Mouse (Mus musculus): Measurements from ENCODE around the gene Idnk. TPM values are rescaled to one million over a fixed set of nuclear protein-coding genes. Genes with fewer than 3 reads are reported as not detected.
A peak's percentile ranks its signal among the peaks of the same experiment; 100 is the strongest.

The Idnk gene
- 60.4 and 60.8 TPM in 2 replicates for polyA plus RNA-seq (2015; fragmentation: Nextera tagmentation; extraction: Ambion mirVana)

- Histone ChIP-seq H3K9ac (peak within 1 kb of the TSS; percentile 84), H3K4me3 (peak within 1 kb of the TSS; percentile 96), H3K27ac (peak within 1 kb of the TSS; percentile 77), H3K4me1 (peaks cover 15% of the 10 kb centered on the region), H3K9me3 (no peaks in the 10 kb centered on the region), H3K36me3 (replicated peaks) (peaks cover 11% of the 10 kb centered on the region; the same call in 1 of the 2 replicates), H3K4me2 (peak within 1 kb of the TSS; percentile 97), H3K27me3 (replicated peaks) (no peaks in the 10 kb centered on the region)
- WGBS: under 1% methylated on average over 30 of the region's 30 CpGs
- peak; percentile 93 for ATAC-seq (replicated peaks)
Measured at GRCm38 (mm10) chr13:58157447-58158098, at the start of gene Idnk. Gene Idnk (plus strand): TSS chr13:58157649.

- Histone ChIP-seq H3K9me3 (no peaks in the 10 kb centered on the region), H3K27ac (no peak overlapping the region), H3K9ac (no peak overlapping the region), H3K36me3 (replicated peaks) (no peaks in the 10 kb centered on the region), H3K4me1 (peaks cover 27% of the 10 kb centered on the region), H3K4me3 (no peak overlapping the region), H3K27me3 (replicated peaks) (no peaks in the 10 kb centered on the region), H3K4me2 (0 out of 2 replicates have a peak overlapping the region, but pooled peaks have one; percentile 85)
- no peak for ATAC-seq (replicated peaks)
- 96% methylated on average over 6 of the region's 6 CpGs for WGBS
Measured at GRCm38 (mm10) chr13:58111306-58111705, 46.1 kb upstream of the Idnk start.

- no peaks in the 10 kb centered on the region for H3K36me3 ChIP-seq (replicated peaks)
- peak overlapping the region; percentile 66 for H3K9ac ChIP-seq
- H3K9me3 ChIP-seq: no peaks in the 10 kb centered on the region
- peak overlapping the region; percentile 53 for H3K4me3 ChIP-seq
- no peaks in the 10 kb centered on the region for H3K27me3 ChIP-seq (replicated peaks)
- no peak for ATAC-seq (replicated peaks)
- 67% methylated on average over 10 of the region's 10 CpGs for WGBS
- peak overlapping the region; percentile 93 for H3K27ac ChIP-seq
- H3K4me1 ChIP-seq: peaks cover 27% of the 10 kb centered on the region
- peak overlapping the region; percentile 85 for H3K4me2 ChIP-seq
Measured at GRCm38 (mm10) chr13:58112191-58112590, 45.3 kb upstream of the Idnk start.

- Histone ChIP-seq H3K4me2 (peak overlapping the region; percentile 85), H3K4me1 (peaks cover 27% of the 10 kb centered on the region), H3K9me3 (no peaks in the 10 kb centered on the region), H3K4me3 (peak overlapping the region; percentile 53), H3K9ac (peak overlapping the region; percentile 66), H3K27me3 (replicated peaks) (no peaks in the 10 kb centered on the region), H3K27ac (peak overlapping the region; percentile 93), H3K36me3 (replicated peaks) (no peaks in the 10 kb centered on the region)
- 15% methylated on average over 11 of the region's 11 CpGs for WGBS
- ATAC-seq (replicated peaks): peak; percentile 1
Measured at GRCm38 (mm10) chr13:58112601-58113041, 44.8 kb upstream of the Idnk start.

GRCm38 (mm10) chr13:58113061-58113900 is 44.2 kb upstream of the Idnk start, which contains the start of gene Klhl3:
Gene Klhl3 (minus strand): TSS chr13:58113592.
- Histone ChIP-seq H3K4me2 (peak within 1 kb of the TSS; percentile 85), H3K27ac (peak within 1 kb of the TSS; percentile 93), H3K4me3 (peak within 1 kb of the TSS; percentile 53), H3K9ac (peak within 1 kb of the TSS; percentile 66), H3K27me3 (replicated peaks) (no peaks in the 10 kb centered on the region), H3K4me1 (peaks cover 27% of the 10 kb centered on the region), H3K36me3 (replicated peaks) (no peaks in the 10 kb centered on the region), H3K9me3 (no peaks in the 10 kb centered on the region)
- peak; percentile 95 for ATAC-seq (replicated peaks)
- under 1% methylated on average over 35 of the region's 35 CpGs for WGBS

- Histone ChIP-seq H3K4me1 (peaks cover 24% of the 10 kb centered on the region), H3K36me3 (replicated peaks) (no peaks in the 10 kb centered on the region), H3K27me3 (replicated peaks) (no peaks in the 10 kb centered on the region), H3K4me3 (no peak overlapping the region), H3K9ac (no peak overlapping the region), H3K9me3 (no peaks in the 10 kb centered on the region), H3K27ac (no peak overlapping the region), H3K4me2 (no peak overlapping the region)
- ATAC-seq (replicated peaks): no peak
- WGBS: 78% methylated on average over 13 of the region's 13 CpGs
Measured at GRCm38 (mm10) chr13:58115227-58115626, 42.2 kb upstream of the Idnk start.

- ATAC-seq (replicated peaks): no peak
- Histone ChIP-seq H3K9ac (no peak overlapping the region), H3K27ac (no peak overlapping the region), H3K4me3 (no peak overlapping the region), H3K36me3 (replicated peaks) (no peaks in the 10 kb centered on the region), H3K9me3 (no peaks in the 10 kb centered on the region), H3K4me1 (peaks cover 19% of the 10 kb centered on the region), H3K27me3 (replicated peaks) (no peaks in the 10 kb centered on the region), H3K4me2 (no peak overlapping the region)
- 93% methylated on average over 2 of the region's 2 CpGs for WGBS
Measured at GRCm38 (mm10) chr13:58116801-58117200, 40.6 kb upstream of the Idnk start.

GRCm38 (mm10) chr13:58117318-58118017 is 40.0 kb upstream of the Idnk start:
- no peaks in the 10 kb centered on the region for H3K27me3 ChIP-seq (replicated peaks)
- WGBS: 69% methylated on average over 8 of the region's 8 CpGs
- H3K27ac ChIP-seq: no peak overlapping the region
- H3K9me3 ChIP-seq: no peaks in the 10 kb centered on the region
- no peak overlapping the region for H3K4me2 ChIP-seq
- H3K36me3 ChIP-seq (replicated peaks): no peaks in the 10 kb centered on the region
- no peak overlapping the region for H3K9ac ChIP-seq
- no peak overlapping the region for H3K4me3 ChIP-seq
- ATAC-seq (replicated peaks): no peak
- H3K4me1 ChIP-seq: peaks cover 12% of the 10 kb centered on the region

GRCm38 (mm10) chr13:58122786-58123297 is 34.6 kb upstream of the Idnk start:
- no peak overlapping the region for H3K27ac ChIP-seq
- no peak for ATAC-seq (replicated peaks)
- WGBS: 64% methylated on average over 10 of the region's 10 CpGs
- no peak overlapping the region for H3K4me3 ChIP-seq
- no peaks in the 10 kb centered on the region for H3K36me3 ChIP-seq (replicated peaks)
- H3K27me3 ChIP-seq (replicated peaks): no peaks in the 10 kb centered on the region
- H3K4me1 ChIP-seq: peaks cover 27% of the 10 kb centered on the region
- H3K4me2 ChIP-seq: no peak overlapping the region
- no peak overlapping the region for H3K9ac ChIP-seq
- H3K9me3 ChIP-seq: no peaks in the 10 kb centered on the region

GRCm38 (mm10) chr13:58123381-58123780 is 34.1 kb upstream of the Idnk start:
- Histone ChIP-seq H3K4me1 (peaks cover 27% of the 10 kb centered on the region), H3K27ac (no peak overlapping the region), H3K4me2 (no peak overlapping the region), H3K36me3 (replicated peaks) (no peaks in the 10 kb centered on the region), H3K4me3 (no peak overlapping the region), H3K9ac (no peak overlapping the region), H3K27me3 (replicated peaks) (no peaks in the 10 kb centered on the region), H3K9me3 (no peaks in the 10 kb centered on the region)
- WGBS: 74% methylated on average over 8 of the region's 8 CpGs
- ATAC-seq (replicated peaks): no peak

GRCm38 (mm10) chr13:58124278-58124677 is 33.2 kb upstream of the Idnk start:
- Histone ChIP-seq H3K9ac (no peak overlapping the region), H3K4me3 (no peak overlapping the region), H3K4me1 (peaks cover 27% of the 10 kb centered on the region), H3K9me3 (no peaks in the 10 kb centered on the region), H3K27ac (no peak overlapping the region), H3K36me3 (replicated peaks) (no peaks in the 10 kb centered on the region), H3K27me3 (replicated peaks) (no peaks in the 10 kb centered on the region), H3K4me2 (no peak overlapping the region)
- 86% methylated on average over 3 of the region's 3 CpGs for WGBS
- ATAC-seq (replicated peaks): no peak

- no peaks in the 10 kb centered on the region for H3K36me3 ChIP-seq (replicated peaks)
- WGBS: 65% methylated on average over 2 of the region's 2 CpGs
- H3K9me3 ChIP-seq: no peaks in the 10 kb centered on the region
- no peak overlapping the region for H3K27ac ChIP-seq
- H3K9ac ChIP-seq: no peak overlapping the region
- H3K4me2 ChIP-seq: peak overlapping the region; percentile 9; the same call in 1 of the 2 replicates
- peaks cover 34% of the 10 kb centered on the region for H3K4me1 ChIP-seq
- ATAC-seq (replicated peaks): no peak
- no peaks in the 10 kb centered on the region for H3K27me3 ChIP-seq (replicated peaks)
- no peak overlapping the region for H3K4me3 ChIP-seq
Measured at GRCm38 (mm10) chr13:58124989-58125388, 32.5 kb upstream of the Idnk start.
